Comparison of ENCODE assay signal across 31 mouse cellular contexts in genomic region chr5:115656677-115657076, GRCm38 (mm10).
"Had no signal": no experiment of that assay in that cellular context is flagged by ENCODE, and none has a peak within 500 bp of the region (broad histone marks: within the 10 kb centered on the region; RNA-seq: fewer than 3 reads in every experiment).

No protein-coding gene starts in this region.

- H3K4me2 ChIP-seq: limb, embryonic 12.5 days; limb, embryonic 13.5 days; limb, embryonic 15.5 days; liver, embryonic 11.5 days; liver, embryonic 12.5 days; liver, embryonic 13.5 days; liver, embryonic 15.5 days; lung, embryonic 14.5 days; lung, embryonic 15.5 days; midbrain, embryonic 11.5 days; midbrain, embryonic 12.5 days; midbrain, embryonic 13.5 days; midbrain, embryonic 15.5 days had no signal

- H3K27ac ChIP-seq: left cerebral cortex, adult 2 months; limb, embryonic 10.5 days; limb, embryonic 12.5 days; limb, embryonic 13.5 days; limb, embryonic 15.5 days; liver, embryonic 12.5 days; liver, embryonic 13.5 days; liver, embryonic 14.5 days; liver, embryonic 15.5 days; lung, embryonic 15.5 days; macrophage; midbrain, embryonic 10.5 days; midbrain, embryonic 12.5 days; midbrain, embryonic 13.5 days; midbrain, embryonic 15.5 days had no signal

- ATAC-seq: liver, embryonic 12.5 days; liver, postnatal 0 days; lung, postnatal 0 days; midbrain, embryonic 13.5 days; midbrain, embryonic 15.5 days; midbrain, embryonic 16.5 days had no signal

- H3K9me3 ChIP-seq: limb, embryonic 10.5 days; limb, embryonic 12.5 days; limb, embryonic 13.5 days; limb, embryonic 15.5 days; liver, embryonic 12.5 days; liver, embryonic 13.5 days; liver, embryonic 15.5 days; lung, embryonic 15.5 days; megakaryocyte, embryonic 14.5 days; midbrain, embryonic 10.5 days; midbrain, embryonic 12.5 days; midbrain, embryonic 13.5 days; midbrain, embryonic 15.5 days had no signal

- H3K36me3 ChIP-seq: limb, embryonic 10.5 days; limb, embryonic 12.5 days; limb, embryonic 13.5 days; limb, embryonic 15.5 days; liver, embryonic 12.5 days; liver, embryonic 13.5 days; liver, embryonic 15.5 days; lung, embryonic 15.5 days; midbrain, embryonic 10.5 days; midbrain, embryonic 12.5 days had no signal

- H3K4me3 ChIP-seq: left cerebral cortex, adult 2 months; limb, embryonic 10.5 days; limb, embryonic 12.5 days; limb, embryonic 13.5 days; limb, embryonic 15.5 days; liver, embryonic 12.5 days; liver, embryonic 13.5 days; liver, embryonic 15.5 days; lung, embryonic 15.5 days; megakaryocyte, embryonic 14.5 days; midbrain, embryonic 10.5 days; midbrain, embryonic 12.5 days; midbrain, embryonic 13.5 days; midbrain, embryonic 15.5 days; myocyte had no signal

- DNase-seq: left cerebral cortex, postnatal 4 days; liver; liver, embryonic 13.5 days; liver, postnatal 0 days; lung, adult 2 months; lung, embryonic 14.5 days; lung, postnatal 10 days; lung, postnatal 14 days; lung, postnatal 36 days; lung, postnatal 4 days; midbrain, embryonic 14.5 days had no signal

- H3K9ac ChIP-seq: limb, embryonic 12.5 days; limb, embryonic 13.5 days; limb, embryonic 15.5 days; liver, embryonic 12.5 days; liver, embryonic 13.5 days; liver, embryonic 14.5 days; liver, embryonic 15.5 days; liver, postnatal 0 days; lung, embryonic 14.5 days; lung, embryonic 15.5 days; midbrain, embryonic 12.5 days; midbrain, embryonic 13.5 days; midbrain, embryonic 15.5 days had no signal

- H3K27me3 ChIP-seq: limb, embryonic 12.5 days; limb, embryonic 13.5 days; liver, embryonic 15.5 days; lung, embryonic 15.5 days; midbrain, embryonic 13.5 days; midbrain, embryonic 15.5 days had no signal
